Mouse (Mus musculus) lung, embryonic 16.5 days (tissue): ENCODE data around the gene 4930544D05Rik. TPM values are rescaled to one million over a fixed set of nuclear protein-coding genes. Genes with fewer than 3 reads are reported as not detected.
A peak's percentile ranks its signal among the peaks of the same experiment; 100 is the strongest.

Experiments used
- ATAC-seq: fragments of 200-750 bp; cut with Nextera tagmentation; 2 replicates; pipeline ENCODE4 v1.8.0; 2017; ENCODE audit warnings: low read depth, mild to moderate bottlenecking, moderate library complexity
- H3K27ac ChIP-seq: fragments of 300-500 bp; sonication (generic); 2 replicates; pipeline ENCODE4 v1.5.1; 2014; ENCODE audit warnings: mild to moderate bottlenecking, control low read depth, low read length
- H3K27me3 ChIP-seq: fragments of 300-500 bp; sonication (generic); 2 replicates; pipeline ENCODE4 v1.6.1; 2014; ENCODE audit warnings: low read depth, low read length, mixed read lengths; ENCODE audit not compliant: control insufficient read depth, insufficient read depth
- H3K36me3 ChIP-seq: fragments of 300-500 bp; sonication (generic); 2 replicates; pipeline ENCODE4 v1.6.1; 2014; ENCODE audit warnings: low read length; ENCODE audit not compliant: control insufficient read depth, insufficient read depth
- H3K4me1 ChIP-seq: fragments of 300-500 bp; sonication (generic); replicated peaks from 2 replicates; pipeline ENCODE4 v1.6.1; 2014; ENCODE audit warnings: low read length, mixed read lengths; ENCODE audit not compliant: control insufficient read depth, insufficient read depth
- H3K4me2 ChIP-seq: fragments of 300-500 bp; sonication (generic); 2 replicates; pipeline ENCODE4 v1.6.1; 2014; ENCODE audit warnings: low read depth, low read length, control low read depth
- H3K4me3 ChIP-seq: fragments of 300-500 bp; sonication (generic); 2 replicates; pipeline ENCODE4 v1.5.1; 2014; ENCODE audit warnings: mild to moderate bottlenecking, low read length, control low read depth
- H3K9ac ChIP-seq: fragments of 300-500 bp; sonication (generic); 2 replicates; pipeline ENCODE4 v1.6.1; 2014; ENCODE audit warnings: low read length, control low read depth
- H3K9me3 ChIP-seq: fragments of 300-500 bp; sonication (generic); 2 replicates; pipeline ENCODE4 v1.6.1; 2016; ENCODE audit warnings: low read length; ENCODE audit not compliant: control insufficient read depth
- WGBS: fragments of 180-500 bp; shearing (Covaris S2); extraction: QIAGEN DNeasy Blood & Tissue Kit; methylation state at CpG from one replicate; pipeline ENCODE4 v1.1.7; 2014; 5-methylcytosine and 5-hydroxymethylcytosine counted together
- polyA plus RNA-seq: library from polyadenylated mRNA; unstranded; fragments of >200 nt; fragmentation: Nextera tagmentation; extraction: Ambion mirVana; gene quantifications from 2 replicates; pipeline ENCODE4 v1.2.1, GENCODE M21; 2015

4930544D05Rik gene
- polyA plus RNA-seq, 1 experiment from 2014 or later, result not detected

- Histone ChIP-seq H3K4me3 (peak overlapping the region; percentile 100), H3K27ac (peak overlapping the region; percentile 99), H3K36me3 (peaks cover 21% of the 10 kb centered on the region), H3K27me3 (no peaks in the 10 kb centered on the region), H3K9me3 (no peaks in the 10 kb centered on the region), H3K4me1 (peaks cover 45% of the 10 kb centered on the region), H3K4me2 (peak overlapping the region; percentile 96), H3K9ac (peak overlapping the region; percentile 100)
- peak; percentile 39 for ATAC-seq
- under 1% methylated on average over 56 of the region's 61 CpGs for WGBS
Observed at GRCm38 (mm10) chr11:70655571-70656455, 40.2 kb downstream of the 4930544D05Rik start.

- H3K4me1 ChIP-seq, result peaks cover 38% of the 10 kb centered on the region
- WGBS, result 6% methylated on average over 16 of the region's 16 CpGs
- ATAC-seq, result 0 out of 2 replicates have a peak, but pooled peaks have one; percentile 10
Observed at GRCm38 (mm10) chr11:70656456-70656927, 40.8 kb downstream of the 4930544D05Rik start.

GRCm38 (mm10) chr11:70656964-70657363, 41.3 kb downstream of the 4930544D05Rik start, which contains the start of gene Eno3:
TSS of gene Eno3 (plus strand) at chr11:70657202.
- 11% methylated on average over 3 of the region's 3 CpGs for WGBS
- H3K27ac ChIP-seq, result peak within 1 kb of the TSS; percentile 99
- peak within 1 kb of the TSS; percentile 100 for H3K4me3 ChIP-seq
- ATAC-seq, result no peak
- peaks cover 9% of the 10 kb centered on the region; the same call in 1 of the 2 replicates for H3K36me3 ChIP-seq
- H3K4me1 ChIP-seq, result peaks cover 34% of the 10 kb centered on the region
- H3K4me2 ChIP-seq, result peak within 1 kb of the TSS; percentile 96
- peak within 1 kb of the TSS; percentile 100 for H3K9ac ChIP-seq
- H3K9me3 ChIP-seq, result no peaks in the 10 kb centered on the region
- H3K27me3 ChIP-seq, result no peaks in the 10 kb centered on the region

More at GRCm38 (mm10) chr11:70656456-70656927, 40.8 kb downstream of the 4930544D05Rik start:
- Histone ChIP-seq H3K4me3 (peak overlapping the region; percentile 100), H3K9me3 (no peaks in the 10 kb centered on the region), H3K4me2 (peak overlapping the region; percentile 96), H3K9ac (peak overlapping the region; percentile 100), H3K27ac (peak overlapping the region; percentile 99), H3K36me3 (peaks cover 14% of the 10 kb centered on the region), H3K27me3 (no peaks in the 10 kb centered on the region)

- peak overlapping the region; percentile 24; the same call in 1 of the 2 replicates for H3K4me2 ChIP-seq
- no peak overlapping the region for H3K4me3 ChIP-seq
- peaks cover 7% of the 10 kb centered on the region for H3K36me3 ChIP-seq
- 43% methylated on average over 6 of the region's 6 CpGs for WGBS
- H3K4me1 ChIP-seq, result peaks cover 28% of the 10 kb centered on the region
- no peak overlapping the region; the same call in 1 of the 2 replicates for H3K9ac ChIP-seq
- no peaks in the 10 kb centered on the region for H3K27me3 ChIP-seq
- ATAC-seq, result no peak
- H3K9me3 ChIP-seq, result no peaks in the 10 kb centered on the region
- H3K27ac ChIP-seq, result no peak overlapping the region
Observed at GRCm38 (mm10) chr11:70657573-70657972, 41.9 kb downstream of the 4930544D05Rik start.

- Histone ChIP-seq H3K4me2 (no peak overlapping the region), H3K36me3 (peaks cover 8% of the 10 kb centered on the region), H3K4me3 (no peak overlapping the region), H3K27me3 (no peaks in the 10 kb centered on the region), H3K9ac (no peak overlapping the region), H3K27ac (no peak overlapping the region), H3K9me3 (no peaks in the 10 kb centered on the region), H3K4me1 (peaks cover 25% of the 10 kb centered on the region)
- 45% methylated on average over 9 of the region's 9 CpGs for WGBS
- ATAC-seq, result no peak
Observed at GRCm38 (mm10) chr11:70657991-70658390, 42.3 kb downstream of the 4930544D05Rik start.

GRCm38 (mm10) chr11:70658521-70658920, 42.9 kb downstream of the 4930544D05Rik start:
- no peak overlapping the region for H3K9ac ChIP-seq
- H3K9me3 ChIP-seq, result no peaks in the 10 kb centered on the region
- no peak for ATAC-seq
- H3K36me3 ChIP-seq, result peaks cover 11% of the 10 kb centered on the region
- WGBS, result 69% methylated on average over 5 of the region's 5 CpGs
- H3K4me1 ChIP-seq, result peaks cover 25% of the 10 kb centered on the region
- H3K27ac ChIP-seq, result no peak overlapping the region
- no peaks in the 10 kb centered on the region for H3K27me3 ChIP-seq
- no peak overlapping the region for H3K4me3 ChIP-seq
- no peak overlapping the region for H3K4me2 ChIP-seq

- Histone ChIP-seq H3K27ac (no peak overlapping the region), H3K4me1 (peaks cover 25% of the 10 kb centered on the region), H3K27me3 (no peaks in the 10 kb centered on the region), H3K4me2 (no peak overlapping the region), H3K36me3 (peaks cover 15% of the 10 kb centered on the region), H3K4me3 (no peak overlapping the region), H3K9ac (no peak overlapping the region; the same call in 1 of the 2 replicates), H3K9me3 (no peaks in the 10 kb centered on the region)
- 49% methylated on average over 8 of the region's 8 CpGs for WGBS
- no peak for ATAC-seq
Observed at GRCm38 (mm10) chr11:70658942-70659341, 43.3 kb downstream of the 4930544D05Rik start.

- 82% methylated on average over 8 of the region's 8 CpGs for WGBS
Observed at GRCm38 (mm10) chr11:70660571-70660970, 44.9 kb downstream of the 4930544D05Rik start.

GRCm38 (mm10) chr11:70663101-70663500, 47.5 kb downstream of the 4930544D05Rik start:
- ATAC-seq, result no peak
- Histone ChIP-seq H3K4me3 (no peak overlapping the region), H3K9ac (no peak overlapping the region), H3K4me1 (peaks cover 10% of the 10 kb centered on the region), H3K27ac (no peak overlapping the region), H3K4me2 (no peak overlapping the region), H3K27me3 (no peaks in the 10 kb centered on the region), H3K9me3 (no peaks in the 10 kb centered on the region), H3K36me3 (peaks cover 29% of the 10 kb centered on the region)
- 89% methylated on average over 8 of the region's 8 CpGs for WGBS

More at GRCm38 (mm10) chr11:70660571-70660970, 44.9 kb downstream of the 4930544D05Rik start:
- Histone ChIP-seq H3K4me2 (no peak overlapping the region), H3K27me3 (no peaks in the 10 kb centered on the region), H3K4me1 (peaks cover 23% of the 10 kb centered on the region), H3K9ac (no peak overlapping the region), H3K27ac (no peak overlapping the region), H3K9me3 (no peaks in the 10 kb centered on the region), H3K36me3 (peaks cover 27% of the 10 kb centered on the region), H3K4me3 (no peak overlapping the region)
- ATAC-seq, result no peak
